Mouse (Mus musculus) induced T-regulatory cell, adult 2 months (primary cell): ENCODE measurements around the gene Frat2.
"Not testable (repeated sequence)": the region's sequence is repeated elsewhere in the genome, so short reads cannot be mapped to it uniquely, and the experiment has no call there.

Experiments used
- DNase-seq: peaks from one replicate; pipeline ENCODE4 v3.0.0-alpha.2; 2012; ENCODE audit warnings: low read depth

The Frat2 gene

DNA sequence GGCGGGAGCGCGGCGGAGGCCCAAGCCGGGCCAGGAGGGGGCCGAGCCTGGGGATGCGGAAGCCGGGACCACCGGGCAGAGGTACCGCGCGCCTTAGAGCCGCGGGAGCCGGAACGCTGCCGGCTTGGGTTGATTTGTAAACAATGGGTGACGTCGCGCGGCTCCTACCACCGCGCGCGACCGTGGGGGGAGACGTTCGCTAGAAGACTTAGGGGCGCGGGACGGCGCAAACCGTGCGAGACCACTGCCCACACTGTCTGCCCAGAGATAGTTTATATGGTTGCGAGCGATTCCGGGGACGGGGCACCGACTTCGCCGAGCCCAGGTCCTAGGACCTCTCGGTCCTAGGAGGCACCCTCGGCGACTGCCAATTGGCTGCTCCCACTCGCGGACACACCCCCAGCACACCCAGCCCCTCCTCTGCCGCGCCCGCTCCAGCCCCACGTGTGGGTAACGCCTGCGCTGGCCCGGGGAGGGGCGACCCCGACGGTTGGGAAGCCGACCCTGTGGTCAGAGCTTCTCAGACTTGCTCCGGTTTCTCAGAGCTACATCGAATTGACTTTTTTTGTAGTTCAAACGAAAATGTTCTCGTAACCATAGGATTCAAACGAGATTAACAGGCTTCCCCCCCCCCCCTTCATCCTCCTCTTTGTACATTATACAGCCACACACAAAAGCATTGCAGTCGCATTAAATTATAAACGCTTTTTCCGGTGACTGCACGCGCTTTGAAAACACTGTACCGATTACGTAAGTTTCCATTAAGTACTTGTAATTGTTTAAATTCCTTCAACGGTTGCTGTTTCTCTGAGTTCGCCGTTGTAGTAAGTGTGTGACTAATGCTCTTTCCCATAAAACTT is at the start of gene Frat2:
Frat2 (minus strand) TSS at position 141 of the 860 bp plus-strand sequence.
- peak; percentile 95 for DNase-seq

DNA sequence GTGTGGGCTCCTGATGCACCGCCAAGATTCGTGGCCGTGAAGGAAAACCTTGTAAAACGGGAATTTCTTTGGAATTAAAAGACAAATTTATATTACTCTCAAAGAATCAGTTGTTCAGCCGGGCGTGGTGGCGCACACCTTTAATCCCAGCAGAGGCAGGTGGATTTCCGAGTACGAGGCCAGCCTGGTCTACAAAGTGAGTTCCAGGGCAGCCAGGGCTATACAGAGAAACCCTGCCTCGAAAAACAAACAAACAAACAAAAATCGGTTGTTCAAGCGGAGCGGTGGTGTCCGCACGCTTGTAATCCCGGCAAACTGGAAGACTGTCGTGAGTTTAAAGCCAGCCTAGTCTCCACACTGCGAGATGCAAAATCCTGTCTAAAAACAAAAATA is 48.4 kb upstream of the Frat2 start:
- no peak for DNase-seq

- DNase-seq, result peak; percentile 97
Observed at GRCm38 (mm10) chr19:41895460-41896318, 47.8 kb upstream of the Frat2 start, which contains the start of gene Rrp12. TSS of gene Rrp12 (minus strand) at chr19:41896173.

- DNase-seq, result peak; percentile 56
Observed at GRCm38 (mm10) chr19:41894959-41895358, 47.0 kb upstream of the Frat2 start.

GRCm38 (mm10) chr19:41888191-41888590 is 40.3 kb upstream of the Frat2 start:
- DNase-seq, result no peak

DNA sequence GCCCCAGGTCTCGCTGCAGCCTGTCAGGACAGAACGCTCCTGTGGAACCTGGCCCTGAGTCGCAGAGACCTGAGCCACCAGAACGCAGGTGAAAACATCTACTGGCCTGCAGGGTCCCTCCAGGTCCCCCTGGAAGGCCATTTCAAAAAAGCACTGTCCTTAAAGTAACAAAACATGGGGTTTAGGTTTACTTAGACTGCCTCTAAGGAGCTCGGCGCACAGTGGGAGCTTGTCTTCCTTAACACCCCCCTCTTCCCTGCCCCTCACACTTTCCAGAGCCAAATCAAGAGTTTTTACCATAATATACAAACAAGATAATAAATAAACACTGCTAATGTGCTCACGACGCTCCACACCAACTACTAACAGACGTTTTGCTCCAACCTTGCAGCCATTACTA is 36.0 kb upstream of the Frat2 start:
- no peak for DNase-seq

- DNase-seq, result no peak
Observed at GRCm38 (mm10) chr19:41881842-41882241, 33.9 kb upstream of the Frat2 start.

DNA sequence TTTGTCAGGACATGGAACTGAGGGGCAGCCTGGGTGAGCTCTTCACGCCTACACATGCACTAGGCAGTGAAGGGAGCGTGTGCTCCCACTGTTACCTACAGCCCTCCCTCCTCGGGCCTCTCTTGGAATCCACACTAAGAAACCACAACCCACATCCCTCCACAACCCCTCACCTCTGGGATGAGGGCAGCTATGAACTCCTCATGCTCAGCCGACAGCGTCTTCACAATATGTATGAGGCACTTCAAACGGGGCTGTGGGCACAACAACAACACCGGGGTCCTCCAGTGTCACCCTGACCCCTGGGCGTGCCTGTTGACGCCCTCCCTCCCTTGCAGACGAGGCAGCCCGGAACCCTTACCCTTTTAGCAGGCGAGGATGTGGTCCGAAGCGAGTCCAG is 26.4 kb upstream of the Frat2 start:
- DNase-seq, result peak; percentile 21

DNA sequence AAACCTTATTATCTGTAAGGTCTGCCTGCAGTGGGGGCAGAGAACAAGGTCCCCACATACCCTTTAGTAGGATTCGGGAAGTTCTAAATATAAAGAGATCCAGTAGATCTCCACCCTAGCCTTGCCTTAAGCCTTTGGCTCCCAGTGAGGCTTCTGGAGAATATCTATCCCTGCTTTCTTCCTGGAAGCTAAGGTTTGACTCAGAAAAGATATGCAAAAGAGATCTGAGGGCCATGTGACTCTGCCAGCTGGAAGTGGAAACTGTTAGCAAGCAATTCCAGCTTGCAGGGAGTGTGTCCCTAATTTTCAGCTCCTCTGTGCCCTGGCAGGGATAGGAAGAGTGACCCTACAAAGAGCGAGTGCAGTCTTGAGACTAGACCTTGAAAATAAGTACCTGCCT is 24.4 kb upstream of the Frat2 start:
- no peak for DNase-seq

DNA sequence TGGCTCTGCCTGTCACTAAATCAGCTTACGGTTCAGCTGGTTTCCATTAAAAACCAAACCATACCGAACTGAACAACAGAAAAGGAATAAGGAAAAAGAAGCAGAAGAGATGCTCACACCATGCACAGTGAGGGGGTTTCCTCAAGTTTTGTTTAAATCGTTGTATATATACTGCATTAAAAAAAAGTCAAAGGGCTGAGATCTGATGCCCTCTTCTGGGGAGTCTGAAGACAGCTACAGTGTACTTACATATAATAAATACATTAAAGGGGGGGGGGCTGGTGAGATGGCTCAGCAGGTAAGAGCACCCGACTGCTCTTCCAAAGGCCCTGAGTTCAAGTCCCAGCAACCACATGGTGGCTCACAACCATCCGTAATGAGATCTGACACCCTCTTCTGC is 22.0 kb upstream of the Frat2 start:
- DNase-seq, result peak; percentile 22

- DNase-seq, result no peak
Observed at GRCm38 (mm10) chr19:41869296-41869695, 21.4 kb upstream of the Frat2 start.

DNA sequence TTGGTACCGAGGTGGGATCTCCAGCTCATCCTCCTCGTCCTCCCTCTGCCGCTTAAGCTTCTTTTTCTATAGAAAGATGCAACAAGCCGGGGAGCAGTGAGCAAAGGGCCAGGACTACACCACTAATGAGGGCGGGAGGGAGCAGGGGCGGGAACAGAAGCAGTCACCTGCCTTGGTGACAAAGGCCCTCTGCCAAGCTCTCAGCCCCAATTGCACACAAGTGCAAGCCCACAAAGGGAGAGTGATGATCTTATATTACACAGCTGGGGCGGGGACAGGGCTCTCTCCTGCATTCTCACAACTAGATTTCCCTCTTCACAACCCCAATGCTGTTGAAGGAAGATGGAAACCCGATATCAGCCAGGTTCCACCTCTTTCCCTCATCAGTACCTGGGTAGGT is 18.8 kb upstream of the Frat2 start:
- DNase-seq, result no peak

DNA sequence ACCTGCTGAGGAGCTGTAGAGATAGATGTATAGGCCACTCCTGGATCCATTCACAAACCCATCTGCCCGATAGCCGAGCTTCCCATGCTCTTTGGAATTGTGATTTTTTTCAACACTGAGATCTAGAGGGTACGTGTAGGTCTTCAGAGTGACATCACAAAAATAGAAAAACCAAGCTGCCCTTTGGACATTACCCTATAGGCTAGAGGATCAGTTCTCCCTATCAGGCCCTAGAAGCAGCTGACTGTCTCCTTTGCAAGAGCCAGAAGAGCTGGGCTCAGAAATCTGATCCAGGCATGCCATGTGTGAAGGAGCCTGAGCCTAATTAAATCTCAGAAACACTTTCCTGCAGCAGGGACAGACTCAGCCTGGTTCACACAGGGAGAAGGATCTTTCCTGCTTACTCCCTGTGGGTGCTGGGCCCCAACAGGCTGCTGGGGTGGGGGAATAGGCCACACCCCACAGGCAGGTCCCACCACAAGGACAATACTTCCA is 9.9 kb upstream of the Frat2 start:
- DNase-seq, result no peak

DNA sequence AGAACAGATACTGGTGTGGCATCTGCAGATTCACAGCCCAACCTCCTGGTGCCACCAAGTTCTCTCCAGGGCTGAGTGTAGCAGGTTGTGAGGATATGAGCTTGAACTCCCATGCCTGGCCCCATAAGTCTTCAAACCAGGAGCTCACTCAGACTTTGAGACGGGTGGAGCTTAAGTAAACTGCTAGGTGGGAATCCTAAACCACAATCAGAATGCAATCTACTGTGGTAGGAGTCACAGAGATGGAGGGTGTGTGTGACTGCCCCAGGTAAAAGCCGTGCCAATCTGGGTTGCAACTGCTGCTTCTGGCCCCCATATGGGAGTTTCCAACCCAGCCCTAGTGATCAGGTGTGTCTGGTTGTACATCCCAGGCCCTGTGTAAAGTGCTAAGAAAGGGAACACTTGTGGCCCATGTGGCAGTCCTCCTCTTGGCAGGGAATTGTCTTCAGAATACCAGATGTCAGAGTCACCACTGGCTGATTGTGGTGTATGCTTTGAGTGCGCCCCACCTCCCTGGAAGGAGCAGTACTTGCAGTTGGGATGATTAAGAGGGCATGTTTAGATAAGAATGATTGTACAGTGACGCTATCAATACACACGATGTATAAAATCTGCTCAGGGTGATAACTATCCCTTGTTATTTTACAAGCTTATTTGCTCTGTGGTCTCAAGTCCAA is 9.3 kb upstream of the Frat2 start:
- no peak for DNase-seq

DNA sequence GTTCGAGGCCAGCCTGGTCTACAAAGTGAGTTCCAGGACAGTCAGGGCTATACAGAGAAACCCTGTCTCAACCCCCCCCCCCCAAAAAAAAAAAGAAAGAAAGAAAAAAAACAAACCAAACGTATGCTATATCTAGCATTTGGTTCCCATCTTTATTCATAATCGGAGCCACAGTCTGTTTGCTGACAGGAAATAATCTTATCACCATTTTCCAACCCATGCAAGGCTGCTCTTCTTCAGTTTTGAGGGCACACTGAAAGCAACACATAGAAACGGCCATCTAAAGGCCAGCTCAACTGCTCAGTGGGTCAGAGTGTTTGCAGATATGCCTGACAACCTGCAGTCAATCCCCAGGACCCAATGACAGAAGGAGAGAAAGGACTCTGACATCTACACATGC is 4.5 kb upstream of the Frat2 start:
- no peak for DNase-seq

GRCm38 (mm10) chr19:41850719-41851543 is 3.0 kb upstream of the Frat2 start:
- DNase-seq, result no peak

GRCm38 (mm10) chr19:41850021-41850718 is 2.2 kb upstream of the Frat2 start:
- DNase-seq, result no peak

DNA sequence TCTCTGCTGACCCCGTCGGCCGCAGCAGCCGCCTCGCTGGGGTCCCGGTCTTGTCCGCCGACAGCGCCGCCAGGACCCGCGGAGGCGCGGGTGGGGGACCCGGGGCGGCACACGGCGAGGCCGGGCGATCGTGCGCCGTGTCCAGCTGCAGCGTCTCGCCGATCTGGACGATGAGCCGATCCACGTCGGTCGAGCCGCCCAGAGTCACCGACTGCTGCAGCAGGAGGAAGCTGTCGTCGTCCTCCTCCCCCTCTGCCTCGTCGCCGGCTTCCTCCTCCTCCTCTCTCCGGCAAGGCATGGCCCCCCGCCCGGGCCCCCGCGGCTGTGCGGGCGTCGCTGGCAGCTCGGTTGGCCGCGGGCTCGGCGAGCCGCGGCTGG is 329 bp downstream of the Frat2 start:
- DNase-seq, result not testable (repeated sequence)

DNA sequence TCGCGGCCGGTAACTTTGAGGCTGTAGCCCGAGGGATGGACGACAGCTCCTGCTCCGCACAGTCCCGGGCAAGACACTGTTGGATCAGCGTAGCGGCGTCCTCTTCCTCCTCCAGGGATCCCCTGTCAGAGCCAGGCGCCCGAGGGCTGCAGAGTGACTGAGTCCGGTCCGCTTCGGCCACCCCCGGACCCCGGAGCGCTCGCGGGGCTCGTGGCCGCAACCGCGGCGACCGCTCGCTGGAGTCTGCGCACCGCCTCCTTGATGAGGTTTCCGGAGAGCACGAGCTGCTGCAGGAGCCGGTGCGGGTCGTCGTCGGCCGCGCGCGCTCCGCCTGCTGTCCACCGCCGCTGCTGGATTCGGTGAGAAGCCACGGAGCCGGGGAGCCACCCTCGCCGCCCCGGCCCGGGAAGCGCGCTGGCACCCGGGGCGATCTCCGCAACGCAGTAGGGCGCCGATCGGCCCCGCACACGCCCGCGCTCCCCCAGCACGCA is 796 bp downstream of the Frat2 start:
- DNase-seq, result peak; percentile 62

- DNase-seq, result peak; percentile 49
Observed at GRCm38 (mm10) chr19:41846366-41847090, 1.4 kb downstream of the Frat2 start.
